Mouse (Mus musculus): ENCODE measurements around the gene Vax2.

The Vax2 gene

GRCm38 (mm10) chr6:83762344-83762743 lies 51.3 kb downstream of the Vax2 start, which contains the start of gene Ankrd53:
Ankrd53 (plus strand) TSS chr6:83762644.
- no peak for DNase-seq (ENCODE audit: extremely low spot score, low spot score)

- DNase-seq (ENCODE audit: extremely low spot score, low spot score) = peak; percentile 56
These were observed 51.9 kb downstream of the Vax2 start for GRCm38 (mm10) chr6:83762880-83763431.

DNA sequence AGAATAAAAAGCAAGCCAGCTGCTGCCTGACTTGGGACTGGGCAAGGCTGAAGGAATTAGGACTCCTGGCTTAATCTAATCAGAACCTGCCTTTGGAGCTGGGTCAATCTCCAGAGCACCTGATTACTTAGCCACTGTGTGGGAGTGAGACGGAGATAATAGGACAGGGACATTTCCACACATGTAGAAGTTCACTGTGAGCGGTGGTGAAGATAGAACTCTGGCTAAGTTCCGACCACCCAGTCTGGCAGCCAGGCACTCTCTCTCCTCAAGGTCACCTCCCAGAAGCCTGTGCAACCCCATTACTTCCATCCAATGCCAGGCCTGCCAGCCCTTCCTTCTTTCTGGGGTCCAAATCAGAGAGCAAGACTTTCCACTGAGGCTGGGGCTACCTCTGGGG lies 55.9 kb downstream of the Vax2 start:
- no peak for DNase-seq (ENCODE audit: extremely low spot score, low spot score)

DNA sequence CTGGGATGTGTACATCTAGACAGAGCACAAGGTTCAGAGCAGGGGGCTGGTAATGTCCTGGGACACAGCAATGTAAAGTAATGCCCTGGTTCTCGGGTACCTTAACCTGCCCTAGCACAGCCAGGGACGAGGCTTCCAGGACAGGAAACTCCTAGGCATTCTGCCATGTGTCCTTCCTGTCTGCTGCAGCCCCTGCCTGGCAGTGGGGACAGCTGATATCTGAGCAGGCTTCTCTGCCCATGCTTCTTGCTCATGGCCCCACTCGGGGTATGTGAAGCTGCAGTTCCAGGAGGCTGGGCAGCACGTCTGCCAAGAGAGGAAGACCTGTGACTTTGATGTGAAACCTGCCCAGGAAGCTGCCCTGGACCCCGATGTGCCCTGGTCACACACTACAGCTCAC lies 57.4 kb downstream of the Vax2 start:
- no peak for DNase-seq (ENCODE audit: extremely low spot score, low spot score)

DNA sequence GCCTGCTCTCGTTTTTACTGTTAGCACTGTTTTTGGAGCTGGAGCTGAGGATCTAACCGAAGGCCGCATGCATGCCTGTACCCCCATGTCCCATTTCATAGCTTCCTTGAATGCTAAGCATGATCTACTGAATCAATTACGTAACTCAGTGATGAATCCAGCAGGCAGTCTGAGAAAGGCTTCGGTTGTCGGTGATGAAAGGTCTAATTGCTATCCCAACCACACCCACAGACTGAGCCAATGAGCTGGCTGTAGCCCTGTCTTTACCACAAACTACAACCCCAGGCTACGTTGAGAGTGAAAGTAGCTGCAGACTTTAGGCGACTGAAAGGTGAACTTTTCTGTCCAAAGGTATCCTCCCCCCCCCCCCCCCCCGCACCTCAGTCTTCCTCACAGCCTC lies 63.1 kb downstream of the Vax2 start:
- DNase-seq (ENCODE audit: extremely low spot score, low spot score) = no peak

GRCm38 (mm10) chr6:83774781-83775563 lies 63.9 kb downstream of the Vax2 start:
- DNase-seq (ENCODE audit: extremely low spot score, low spot score) = no peak

DNA sequence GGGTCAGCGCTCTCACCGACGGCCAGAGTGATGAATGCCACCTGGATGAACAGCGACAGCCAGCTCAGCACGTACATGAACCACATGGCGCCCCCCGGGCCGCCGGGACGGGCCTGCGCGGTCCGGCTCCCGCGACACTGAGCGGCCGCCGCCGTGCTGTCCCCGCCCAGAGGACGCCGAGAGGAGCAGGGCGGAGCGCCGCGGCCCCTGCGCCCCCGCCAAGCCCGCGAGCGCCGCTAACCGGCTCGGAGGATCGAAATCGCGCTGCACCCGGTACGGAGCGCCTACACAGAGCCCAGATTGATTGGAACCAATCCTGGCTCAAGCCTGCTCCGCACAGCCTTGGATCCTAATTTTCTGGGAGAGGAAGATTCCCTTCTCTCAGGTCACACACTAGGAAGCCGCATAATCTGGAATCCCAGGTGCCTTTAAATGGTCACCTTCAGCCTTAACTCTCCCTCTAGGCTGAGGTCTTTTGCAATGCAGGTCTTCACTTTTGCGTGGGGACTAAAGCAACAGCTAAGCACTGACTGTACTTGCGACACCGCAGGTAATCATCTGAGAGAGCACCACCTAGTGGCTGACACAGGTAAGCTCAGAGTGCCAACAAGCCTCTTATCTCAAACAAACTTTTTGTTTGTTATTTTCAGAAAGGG lies 64.7 kb downstream of the Vax2 start, which contains the start of gene Tex261:
Gene Tex261 (minus strand): TSS at position 176 of the 656 bp plus-strand sequence.
- peak; percentile 89 for DNase-seq (ENCODE audit: extremely low spot score, low spot score)

DNA sequence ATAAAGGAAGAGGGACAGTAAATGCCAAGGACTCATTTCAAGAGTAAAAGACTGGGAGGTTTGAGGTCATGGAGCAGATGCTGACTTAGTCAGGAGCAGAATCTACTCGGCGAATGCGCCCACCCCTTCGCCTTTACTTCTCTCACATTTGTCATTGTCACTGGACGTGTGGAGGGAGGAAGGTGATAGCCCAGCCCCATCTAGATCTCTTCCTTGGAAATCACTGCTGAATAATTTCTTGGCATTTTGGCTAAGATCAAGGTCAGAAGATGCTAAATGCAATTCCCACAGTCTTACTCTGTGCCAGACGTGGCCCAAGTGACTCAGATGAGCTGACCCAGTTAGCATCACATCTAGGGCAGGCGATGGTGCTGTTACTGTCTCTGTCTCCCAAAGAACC lies 67.2 kb downstream of the Vax2 start:
- DNase-seq (ENCODE audit: extremely low spot score, low spot score) = no peak

DNA sequence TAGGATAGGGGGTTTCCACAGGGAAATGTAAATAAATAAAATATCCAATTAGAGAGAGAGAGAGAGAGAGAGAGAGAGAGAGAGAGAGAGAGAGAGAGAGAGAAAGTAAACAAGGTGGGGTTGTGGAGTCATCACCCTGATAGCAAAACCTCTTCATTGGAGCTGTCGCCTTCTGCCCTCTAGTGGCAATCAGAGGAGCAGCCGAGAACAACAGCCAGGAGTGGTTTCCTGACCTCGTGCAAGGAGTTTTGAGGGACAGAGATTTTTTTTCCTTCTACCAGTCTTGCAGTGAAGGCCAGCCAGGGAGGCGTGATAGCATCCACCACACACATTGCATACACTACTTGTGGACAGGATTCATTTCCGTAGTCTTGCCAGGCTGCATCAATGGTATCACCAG lies 68.0 kb downstream of the Vax2 start:
- DNase-seq (ENCODE audit: extremely low spot score, low spot score) = peak; percentile 42

- DNase-seq (ENCODE audit: extremely low spot score, low spot score) = no peak
These were observed 75.4 kb downstream of the Vax2 start for GRCm38 (mm10) chr6:83786426-83786825.

Measured in neural tube, embryonic 10.5 days (tissue).